Mouse (Mus musculus): Measurements from ENCODE around the gene Sparcl1. TPM values are rescaled to one million over a fixed set of nuclear protein-coding genes. Genes with fewer than 3 reads are reported as not detected.

Sparcl1 gene
- polyA plus RNA-seq, 1 experiment from 2014 or later = 191 TPM

GRCm38 (mm10) chr5:104137920-104138541 is 24.5 kb upstream of the Sparcl1 start:
- no peak overlapping the region for H3K4me3 ChIP-seq (ENCODE audit: low read length)
- H3K9ac ChIP-seq (ENCODE audit: low read depth, low read length) = no peak overlapping the region
- WGBS = 47% methylated on average over 10 of the region's 10 CpGs
- no peaks in the 10 kb centered on the region for H3K9me3 ChIP-seq (ENCODE audit: control insufficient read depth, low read length)
- peaks cover 13% of the 10 kb centered on the region; the same call in 1 of the 2 replicates for H3K4me1 ChIP-seq (ENCODE audit: control insufficient read depth, insufficient read depth, low read length)
- ATAC-seq = peak; percentile 88
- no peak overlapping the region for H3K4me2 ChIP-seq (ENCODE audit: low read depth, low read length)
- no peak overlapping the region for H3K27ac ChIP-seq (ENCODE audit: low read length)
- H3K36me3 ChIP-seq (ENCODE audit: control insufficient read depth, insufficient read depth, low read length) = no peaks in the 10 kb centered on the region
- no peaks in the 10 kb centered on the region for H3K27me3 ChIP-seq (replicated peaks; ENCODE audit: control insufficient read depth, insufficient read depth, low read length)

- Histone ChIP-seq H3K9ac (ENCODE audit: low read depth, low read length) (no peak overlapping the region), H3K4me1 (ENCODE audit: control insufficient read depth, insufficient read depth, low read length) (peaks cover 18% of the 10 kb centered on the region; the same call in 1 of the 2 replicates), H3K4me3 (ENCODE audit: low read length) (no peak overlapping the region), H3K27ac (ENCODE audit: low read length) (no peak overlapping the region; the same call in 1 of the 2 replicates), H3K36me3 (ENCODE audit: control insufficient read depth, insufficient read depth, low read length) (no peaks in the 10 kb centered on the region), H3K9me3 (ENCODE audit: control insufficient read depth, low read length) (no peaks in the 10 kb centered on the region), H3K4me2 (ENCODE audit: low read depth, low read length) (no peak overlapping the region), H3K27me3 (replicated peaks; ENCODE audit: control insufficient read depth, insufficient read depth, low read length) (no peaks in the 10 kb centered on the region)
- peak; percentile 39; the same call in 1 of the 2 replicates for ATAC-seq
- WGBS = 60% methylated on average over 4 of the region's 4 CpGs
These were observed 20.2 kb upstream of the Sparcl1 start for GRCm38 (mm10) chr5:104133752-104134151.

GRCm38 (mm10) chr5:104131544-104131943 is 18.0 kb upstream of the Sparcl1 start:
- Histone ChIP-seq H3K9ac (ENCODE audit: low read depth, low read length) (no peak overlapping the region), H3K36me3 (ENCODE audit: control insufficient read depth, insufficient read depth, low read length) (no peaks in the 10 kb centered on the region), H3K27me3 (replicated peaks; ENCODE audit: control insufficient read depth, insufficient read depth, low read length) (no peaks in the 10 kb centered on the region), H3K4me3 (ENCODE audit: low read length) (no peak overlapping the region), H3K27ac (ENCODE audit: low read length) (no peak overlapping the region), H3K9me3 (ENCODE audit: control insufficient read depth, low read length) (no peaks in the 10 kb centered on the region), H3K4me2 (ENCODE audit: low read depth, low read length) (no peak overlapping the region), H3K4me1 (ENCODE audit: control insufficient read depth, insufficient read depth, low read length) (peaks cover 13% of the 10 kb centered on the region; the same call in 1 of the 2 replicates)
- WGBS = 52% methylated on average over 4 of the region's 4 CpGs
- ATAC-seq = peak; percentile 54

GRCm38 (mm10) chr5:104130891-104131290 is 17.4 kb upstream of the Sparcl1 start:
- H3K9ac ChIP-seq (ENCODE audit: low read depth, low read length) = no peak overlapping the region
- H3K4me2 ChIP-seq (ENCODE audit: low read depth, low read length) = no peak overlapping the region
- no peak overlapping the region for H3K4me3 ChIP-seq (ENCODE audit: low read length)
- no peaks in the 10 kb centered on the region for H3K36me3 ChIP-seq (ENCODE audit: control insufficient read depth, insufficient read depth, low read length)
- no peaks in the 10 kb centered on the region for H3K27me3 ChIP-seq (replicated peaks; ENCODE audit: control insufficient read depth, insufficient read depth, low read length)
- no peak for ATAC-seq
- no peak overlapping the region for H3K27ac ChIP-seq (ENCODE audit: low read length)
- H3K9me3 ChIP-seq (ENCODE audit: control insufficient read depth, low read length) = no peaks in the 10 kb centered on the region
- WGBS = 84% methylated on average over 4 of the region's 4 CpGs
- peaks cover 13% of the 10 kb centered on the region; the same call in 1 of the 2 replicates for H3K4me1 ChIP-seq (ENCODE audit: control insufficient read depth, insufficient read depth, low read length)

- 47% methylated on average over 12 of the region's 12 CpGs for WGBS
- peaks cover 9% of the 10 kb centered on the region; the same call in 1 of the 2 replicates for H3K4me1 ChIP-seq (ENCODE audit: control insufficient read depth, insufficient read depth, low read length)
- H3K4me2 ChIP-seq (ENCODE audit: low read depth, low read length) = no peak overlapping the region
- H3K4me3 ChIP-seq (ENCODE audit: low read length) = no peak overlapping the region
- no peaks in the 10 kb centered on the region for H3K27me3 ChIP-seq (replicated peaks; ENCODE audit: control insufficient read depth, insufficient read depth, low read length)
- no peak overlapping the region for H3K9ac ChIP-seq (ENCODE audit: low read depth, low read length)
- H3K36me3 ChIP-seq (ENCODE audit: control insufficient read depth, insufficient read depth, low read length) = no peaks in the 10 kb centered on the region
- peak overlapping the region; percentile 3; the same call in 1 of the 2 replicates for H3K27ac ChIP-seq (ENCODE audit: low read length)
- ATAC-seq = no peak
- H3K9me3 ChIP-seq (ENCODE audit: control insufficient read depth, low read length) = no peaks in the 10 kb centered on the region
These were observed 14.9 kb upstream of the Sparcl1 start for GRCm38 (mm10) chr5:104128281-104129031.

- 79% methylated on average over 1 of the region's 1 CpGs for WGBS
- Histone ChIP-seq H3K36me3 (ENCODE audit: control insufficient read depth, insufficient read depth, low read length) (no peaks in the 10 kb centered on the region), H3K4me2 (ENCODE audit: low read depth, low read length) (no peak overlapping the region), H3K27me3 (replicated peaks; ENCODE audit: control insufficient read depth, insufficient read depth, low read length) (no peaks in the 10 kb centered on the region), H3K27ac (ENCODE audit: low read length) (no peak overlapping the region), H3K9ac (ENCODE audit: low read depth, low read length) (no peak overlapping the region), H3K4me3 (ENCODE audit: low read length) (no peak overlapping the region), H3K9me3 (ENCODE audit: control insufficient read depth, low read length) (no peaks in the 10 kb centered on the region), H3K4me1 (ENCODE audit: control insufficient read depth, insufficient read depth, low read length) (0 out of 2 replicates have a peak, but pooled peaks cover 7% of the 10 kb centered on the region)
- no peak for ATAC-seq
These were observed 13.8 kb upstream of the Sparcl1 start for GRCm38 (mm10) chr5:104127351-104127750.

GRCm38 (mm10) chr5:104126561-104127320 is 13.2 kb upstream of the Sparcl1 start:
- Histone ChIP-seq H3K4me1 (ENCODE audit: control insufficient read depth, insufficient read depth, low read length) (0 out of 2 replicates have a peak, but pooled peaks cover 6% of the 10 kb centered on the region), H3K27me3 (replicated peaks; ENCODE audit: control insufficient read depth, insufficient read depth, low read length) (no peaks in the 10 kb centered on the region), H3K9me3 (ENCODE audit: control insufficient read depth, low read length) (no peaks in the 10 kb centered on the region), H3K27ac (ENCODE audit: low read length) (no peak overlapping the region), H3K36me3 (ENCODE audit: control insufficient read depth, insufficient read depth, low read length) (no peaks in the 10 kb centered on the region), H3K9ac (ENCODE audit: low read depth, low read length) (no peak overlapping the region), H3K4me2 (ENCODE audit: low read depth, low read length) (no peak overlapping the region), H3K4me3 (ENCODE audit: low read length) (no peak overlapping the region)
- whole genome bisulfite sequencing = 80% methylated on average over 12 of the region's 12 CpGs
- ATAC-seq = no peak

GRCm38 (mm10) chr5:104124016-104124658 is 10.6 kb upstream of the Sparcl1 start:
- Histone ChIP-seq H3K27ac (ENCODE audit: low read length) (peak overlapping the region; percentile 27; the same call in 1 of the 2 replicates), H3K4me3 (ENCODE audit: low read length) (no peak overlapping the region), H3K36me3 (ENCODE audit: control insufficient read depth, insufficient read depth, low read length) (no peaks in the 10 kb centered on the region), H3K9ac (ENCODE audit: low read depth, low read length) (no peak overlapping the region), H3K4me1 (ENCODE audit: control insufficient read depth, insufficient read depth, low read length) (0 out of 2 replicates have a peak, but pooled peaks cover 4% of the 10 kb centered on the region), H3K4me2 (ENCODE audit: low read depth, low read length) (no peak overlapping the region), H3K9me3 (ENCODE audit: control insufficient read depth, low read length) (no peaks in the 10 kb centered on the region), H3K27me3 (replicated peaks; ENCODE audit: control insufficient read depth, insufficient read depth, low read length) (no peaks in the 10 kb centered on the region)
- 58% methylated on average over 6 of the region's 6 CpGs for WGBS
- 0 out of 2 replicates have a peak, but pooled peaks have one; percentile 38 for ATAC-seq

All from intestine, embryonic 16.5 days (tissue).